Mouse (Mus musculus) thymus, adult 2 months (tissue): ENCODE results near the gene Il12a.

Source experiments
- CTCF ChIP-seq: fragments of 200-500 bp; IDR thresholded peaks from 2 replicates; pipeline ENCODE4 v1.5.1; 2012; ENCODE audit warnings: mild to moderate bottlenecking, control low read depth, low read length, moderate library complexity, borderline replicate concordance; ENCODE audit not compliant: control insufficient read depth, poor library complexity, insufficient read depth; ENCODE audit errors: extremely low read depth
- POLR2A ChIP-seq: fragments of 200-500 bp; IDR thresholded peaks from 2 replicates; pipeline ENCODE4 v1.6.1; 2012; ENCODE audit warnings: mild to moderate bottlenecking, low read length, control low read depth, moderate library complexity; ENCODE audit not compliant: control insufficient read depth, poor library complexity, insufficient read depth; ENCODE audit errors: extremely low read depth

GRCm38 (mm10) chr3:68669418-68669974 is 20.9 kb upstream of the Il12a start:
- TF ChIP-seq CTCF (no peak), POLR2A (no peak)
